Mouse (Mus musculus): ENCODE measurements at regions not wholly inside any gene's neighbourhood (a gene's known extent, or its start where the extent isn't known, plus 50 kb on each side); places are given as distances from the start of the nearest gene placed in this dataset.

DNA sequence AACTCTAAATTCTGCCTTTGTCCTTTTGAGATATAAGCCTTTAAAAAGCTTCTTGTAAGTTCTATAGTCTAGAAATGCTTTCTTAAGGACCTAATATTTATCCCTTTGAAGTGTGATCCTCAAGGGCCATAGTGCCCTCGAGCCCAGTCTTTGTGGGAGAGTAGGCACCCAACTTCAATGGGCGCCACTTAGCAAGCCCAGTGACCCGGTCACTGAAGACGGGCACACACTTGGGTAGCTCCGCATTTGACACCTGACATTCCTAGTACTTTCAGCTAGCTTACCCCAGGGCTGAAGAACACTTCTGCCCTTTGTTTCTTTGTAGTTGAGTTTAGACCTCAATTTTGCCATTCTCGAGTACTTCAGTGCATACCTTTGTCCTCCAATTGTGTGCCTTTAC is 182.1 kb downstream of the Rsl24d1 start:
- ATAC-seq (replicated peaks in 1 of 2; ENCODE audit: insufficient read depth in 1 of 2, low FRiP score in 2 of 2, low TSS enrichment in 1 of 2, low read depth in 1 of 2, poor library complexity in 2 of 2, severe bottlenecking in 2 of 2): no peak

GRCm38 (mm10) chr9:73302156-73302918 is 189.1 kb downstream of the Rsl24d1 start:
- no peak for ATAC-seq (replicated peaks in 1 of 2; ENCODE audit: insufficient read depth in 1 of 2, low FRiP score in 2 of 2, low TSS enrichment in 1 of 2, low read depth in 1 of 2, poor library complexity in 2 of 2, severe bottlenecking in 2 of 2)

- ATAC-seq (replicated peaks in 1 of 2; ENCODE audit: insufficient read depth in 1 of 2, low FRiP score in 2 of 2, low TSS enrichment in 1 of 2, low read depth in 1 of 2, poor library complexity in 2 of 2, severe bottlenecking in 2 of 2): peak in 1 of 2 experiments; percentile 21; a peak in 1 of 4 replicates
Measured at GRCm38 (mm10) chr9:73317048-73317447, 203.8 kb downstream of the Rsl24d1 start.

DNA sequence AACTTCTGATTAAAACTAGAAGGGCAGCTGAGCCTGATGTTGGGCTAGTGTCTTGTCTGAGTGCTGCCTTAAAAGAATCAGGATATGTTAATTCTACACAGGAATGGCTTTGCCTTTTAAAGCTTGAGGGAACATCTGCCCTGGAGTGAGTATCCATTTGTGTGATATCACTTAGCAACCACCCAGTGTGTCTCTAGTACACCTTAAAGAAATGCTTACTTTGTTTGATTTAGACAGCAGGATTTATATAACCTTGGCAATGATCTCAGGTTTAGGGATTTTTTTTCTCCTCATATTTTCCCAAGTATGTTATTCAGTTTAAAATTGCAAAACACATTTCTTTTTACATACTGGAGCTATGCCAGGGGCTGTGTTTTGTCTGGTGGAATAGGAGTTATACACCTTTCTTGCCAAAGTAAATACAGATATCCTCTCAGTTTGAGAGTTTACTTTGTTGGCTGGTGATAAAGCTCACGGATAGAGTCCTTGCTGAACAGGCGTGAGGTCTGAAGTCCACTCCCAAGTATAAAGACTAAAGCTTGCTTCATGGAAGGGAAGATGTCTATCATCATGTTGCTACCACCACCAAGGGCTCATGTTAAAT is 206.6 kb downstream of the Rsl24d1 start:
- ATAC-seq (replicated peaks in 1 of 2; ENCODE audit: insufficient read depth in 1 of 2, low FRiP score in 2 of 2, low TSS enrichment in 1 of 2, low read depth in 1 of 2, poor library complexity in 2 of 2, severe bottlenecking in 2 of 2): no peak

DNA sequence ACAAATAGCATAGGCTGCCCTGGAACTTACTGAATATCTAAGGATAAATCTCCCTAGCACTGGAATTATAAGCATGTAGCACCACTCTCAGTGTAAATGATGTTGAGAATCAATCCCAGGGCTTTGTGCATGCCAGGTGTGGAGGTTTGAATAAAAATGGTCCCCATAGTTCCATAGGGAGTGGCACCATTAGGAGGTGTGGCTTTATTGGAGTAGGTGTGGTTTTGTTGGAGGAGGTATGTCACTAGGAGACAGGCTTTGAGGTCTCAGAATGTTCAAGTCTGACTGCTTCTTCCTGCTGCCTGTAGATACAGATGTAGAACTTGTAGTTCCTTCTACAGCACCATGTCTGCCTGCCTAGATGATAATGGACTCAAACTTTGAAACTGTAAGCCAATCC is 217.8 kb downstream of the Rsl24d1 start:
- ATAC-seq (replicated peaks in 1 of 2; ENCODE audit: insufficient read depth in 1 of 2, low FRiP score in 2 of 2, low TSS enrichment in 1 of 2, low read depth in 1 of 2, poor library complexity in 2 of 2, severe bottlenecking in 2 of 2): no peak

DNA sequence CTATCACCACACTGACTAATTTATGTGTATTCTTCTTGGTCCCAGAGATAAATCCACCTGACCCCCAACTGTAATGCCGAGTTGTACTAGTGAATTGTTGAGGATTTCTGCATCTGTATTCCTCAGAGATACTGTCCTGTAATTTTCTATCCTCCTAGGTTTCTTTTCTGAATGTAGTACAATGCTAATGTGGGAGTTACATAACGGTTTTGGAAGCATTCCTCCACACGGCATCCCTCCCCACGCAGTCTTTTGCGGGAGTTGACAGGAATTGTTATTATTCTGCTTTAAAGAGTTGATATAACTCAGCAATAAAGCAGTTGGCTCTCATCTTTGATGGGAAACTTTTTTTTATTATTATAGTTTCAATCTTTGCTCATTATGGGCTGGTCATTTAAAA is 222.8 kb downstream of the Rsl24d1 start:
- ATAC-seq (replicated peaks in 1 of 2; ENCODE audit: insufficient read depth in 1 of 2, low FRiP score in 2 of 2, low TSS enrichment in 1 of 2, low read depth in 1 of 2, poor library complexity in 2 of 2, severe bottlenecking in 2 of 2): no peak

DNA sequence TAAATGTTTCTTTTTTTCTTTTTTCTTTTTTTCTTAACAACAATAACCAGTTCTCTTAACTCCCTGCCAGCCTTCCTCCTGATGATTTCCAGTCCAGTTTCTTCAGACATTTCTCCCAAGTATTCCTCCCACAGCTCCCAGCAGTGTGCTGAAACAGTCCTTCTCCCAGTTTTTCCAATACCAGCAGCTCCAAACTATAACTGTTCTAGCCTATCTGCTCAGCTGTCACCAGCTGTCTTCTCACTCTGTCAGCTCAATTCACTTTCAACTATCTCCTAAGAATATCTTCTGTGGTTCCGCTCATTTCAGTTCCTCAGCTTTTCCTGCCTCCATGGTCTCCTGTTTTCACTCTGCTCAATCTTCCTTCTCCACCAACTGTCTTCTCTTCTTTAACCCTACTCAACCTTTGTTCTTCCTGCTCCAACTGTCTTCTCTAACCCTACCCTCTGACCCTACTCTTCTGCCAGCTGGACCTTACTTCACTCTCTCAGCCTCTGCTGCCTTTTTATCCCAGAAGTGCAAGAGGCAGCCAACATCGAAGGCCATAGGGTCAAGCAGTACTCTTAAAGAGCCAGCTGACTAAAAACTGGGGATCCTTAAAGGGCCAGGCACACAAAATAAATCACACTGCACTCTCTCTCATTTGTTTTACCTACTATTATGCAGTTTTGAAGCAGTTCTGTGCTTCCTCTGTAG is 224.0 kb downstream of the Rsl24d1 start:
- ATAC-seq (replicated peaks in 1 of 2; ENCODE audit: insufficient read depth in 1 of 2, low FRiP score in 2 of 2, low TSS enrichment in 1 of 2, low read depth in 1 of 2, poor library complexity in 2 of 2, severe bottlenecking in 2 of 2): no peak

DNA sequence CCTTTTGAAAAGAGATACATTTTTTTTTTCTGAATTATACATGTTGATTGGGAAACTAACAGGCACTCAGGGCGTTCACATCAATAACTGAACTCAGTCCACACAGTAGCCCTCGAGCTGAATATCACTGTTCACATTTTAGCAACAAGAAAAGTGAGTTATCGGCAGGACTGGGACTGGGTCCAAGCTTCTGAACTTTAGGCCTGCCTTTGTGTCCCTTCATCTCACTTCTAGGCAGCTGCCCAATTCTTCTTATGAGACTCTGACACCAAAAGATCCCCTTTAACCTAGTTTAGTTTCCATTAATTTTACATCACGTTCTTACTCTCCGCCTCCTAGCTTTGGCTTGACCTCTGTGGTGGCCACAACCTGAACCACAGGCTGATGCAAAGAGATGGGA is 242.7 kb downstream of the Rsl24d1 start:
- ATAC-seq (replicated peaks in 1 of 2; ENCODE audit: insufficient read depth in 1 of 2, low FRiP score in 2 of 2, low TSS enrichment in 1 of 2, low read depth in 1 of 2, poor library complexity in 2 of 2, severe bottlenecking in 2 of 2): no peak

DNA sequence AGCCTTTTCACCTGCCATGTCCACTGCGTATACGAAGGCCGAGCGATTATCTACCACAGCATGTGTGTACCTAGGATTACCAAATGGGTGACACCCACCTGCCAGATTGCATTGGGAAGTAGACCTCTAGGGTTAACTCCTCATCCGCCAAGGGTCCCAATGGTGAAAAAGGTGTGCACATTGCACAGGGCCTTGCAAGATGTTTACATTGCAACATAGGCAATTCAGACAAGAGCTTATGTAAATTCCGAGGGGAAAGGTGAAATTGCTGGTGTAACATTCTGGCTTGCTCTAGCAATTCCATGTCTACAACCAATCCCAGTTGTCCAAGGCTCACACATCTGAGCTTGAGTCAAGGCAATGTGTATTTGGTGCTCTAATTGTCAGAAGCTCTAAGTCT is 245.7 kb downstream of the Rsl24d1 start:
- no peak for ATAC-seq (replicated peaks in 1 of 2; ENCODE audit: insufficient read depth in 1 of 2, low FRiP score in 2 of 2, low TSS enrichment in 1 of 2, low read depth in 1 of 2, poor library complexity in 2 of 2, severe bottlenecking in 2 of 2)

DNA sequence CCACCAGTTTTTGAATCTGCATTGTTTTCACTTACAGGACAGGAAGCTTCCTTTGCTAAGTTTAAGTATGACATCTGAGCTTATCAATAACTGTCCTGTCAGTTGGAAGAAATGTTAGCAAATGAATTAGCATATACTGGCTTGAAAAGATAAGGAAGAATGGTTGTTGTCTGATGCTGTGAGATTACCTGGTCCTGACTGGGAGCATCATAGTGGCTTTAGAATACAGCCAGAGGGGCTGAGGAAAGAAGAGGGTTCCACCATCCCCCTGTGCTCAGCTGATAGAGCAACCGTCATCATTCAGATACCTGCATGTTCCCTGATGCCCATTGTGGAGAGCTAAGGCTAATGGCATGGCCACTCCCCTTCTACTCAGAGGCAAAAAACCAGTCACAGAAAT is 267.5 kb downstream of the Rsl24d1 start:
- ATAC-seq (replicated peaks in 1 of 2; ENCODE audit: insufficient read depth in 1 of 2, low FRiP score in 2 of 2, low TSS enrichment in 1 of 2, low read depth in 1 of 2, poor library complexity in 2 of 2, severe bottlenecking in 2 of 2): no peak; a peak in 1 of 4 replicates

GRCm38 (mm10) chr9:73392036-73392435 is 278.8 kb downstream of the Rsl24d1 start:
- ATAC-seq (replicated peaks in 1 of 2; ENCODE audit: insufficient read depth in 1 of 2, low FRiP score in 2 of 2, low TSS enrichment in 1 of 2, low read depth in 1 of 2, poor library complexity in 2 of 2, severe bottlenecking in 2 of 2): no peak

- ATAC-seq (replicated peaks in 1 of 2; ENCODE audit: insufficient read depth in 1 of 2, low FRiP score in 2 of 2, low TSS enrichment in 1 of 2, low read depth in 1 of 2, poor library complexity in 2 of 2, severe bottlenecking in 2 of 2): no peak
Measured at GRCm38 (mm10) chr9:73413367-73413930, 300.2 kb downstream of the Rsl24d1 start.

GRCm38 (mm10) chr9:73416084-73416777 is 303.0 kb downstream of the Rsl24d1 start:
- no peak; a peak in 1 of 4 replicates for ATAC-seq (replicated peaks in 1 of 2; ENCODE audit: insufficient read depth in 1 of 2, low FRiP score in 2 of 2, low TSS enrichment in 1 of 2, low read depth in 1 of 2, poor library complexity in 2 of 2, severe bottlenecking in 2 of 2)
